Mouse (Mus musculus) brain, embryonic 18.5 days (tissue): ENCODE measurements around the gene Cops4.

Experiments used
- DNase-seq: peaks from one replicate; pipeline ENCODE4 v3.0.0-alpha.2; 2012; ENCODE audit warnings: low read depth, low spot score

Gene Cops4

DNA sequence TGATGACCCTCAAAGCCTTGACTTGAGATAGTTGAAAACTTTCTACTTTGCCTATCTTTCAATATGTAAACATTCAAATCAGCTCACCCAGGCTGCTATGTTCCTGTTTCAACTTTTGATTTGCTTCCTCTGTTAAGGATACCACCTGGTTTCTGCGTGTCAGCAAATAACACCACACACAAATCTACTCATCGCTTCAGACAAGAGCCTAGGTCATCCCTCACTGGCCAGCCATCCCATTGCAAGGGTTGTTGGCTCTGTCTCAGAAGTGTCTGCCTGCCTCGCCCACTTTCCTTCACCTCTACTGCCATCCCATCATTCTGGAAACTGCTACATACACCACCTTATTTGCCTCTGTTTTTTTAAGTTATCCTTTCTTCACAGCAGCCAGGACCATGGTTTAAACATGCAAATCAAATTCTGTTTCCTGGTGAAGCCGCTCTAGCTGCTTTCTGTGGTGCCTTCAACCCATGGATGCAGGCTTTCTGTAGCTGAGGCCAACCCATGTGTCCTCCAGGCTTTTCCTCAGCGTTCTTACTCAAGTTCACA, 60.8 kb downstream of the Cops4 start:
- no peak for DNase-seq

DNA sequence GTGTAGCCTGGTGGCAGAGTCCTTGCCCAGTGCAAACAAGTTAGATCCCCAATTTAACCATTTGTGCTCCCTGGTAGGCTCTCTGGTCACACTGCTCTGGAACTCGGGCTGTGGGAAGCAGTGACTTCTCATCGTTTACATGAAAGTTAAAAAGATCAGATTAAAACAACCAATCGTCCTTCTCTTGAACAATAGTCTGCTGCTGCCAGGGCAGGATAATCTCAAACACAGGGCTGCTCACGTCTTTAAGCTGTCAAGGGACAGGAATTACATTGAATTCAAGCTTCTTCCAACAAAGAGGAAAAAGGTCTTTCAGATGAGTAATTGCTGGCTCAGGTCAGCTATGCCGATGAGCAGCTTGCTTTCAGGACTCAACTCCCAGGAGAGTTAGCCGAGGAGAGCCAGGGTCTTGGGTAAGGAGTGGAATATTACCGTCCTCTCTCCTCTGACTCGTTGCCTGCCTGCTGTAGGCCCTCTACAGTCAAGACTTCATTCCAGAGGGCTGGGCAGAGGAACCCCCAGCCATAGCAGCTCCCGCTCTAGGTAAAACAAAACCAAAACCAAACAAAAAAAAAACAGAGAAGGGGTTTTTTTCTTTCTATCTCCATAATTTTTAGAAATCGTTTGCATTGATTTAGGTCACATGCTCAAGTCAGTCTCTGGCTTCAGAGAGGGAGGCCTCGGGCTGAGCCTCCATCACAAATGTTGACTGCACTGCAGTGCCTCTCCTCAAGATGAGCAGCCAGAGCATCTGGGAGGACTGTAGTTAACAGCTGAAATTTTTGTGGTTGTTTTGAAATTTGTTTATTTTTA, 63.7 kb downstream of the Cops4 start:
- no peak for DNase-seq

DNA sequence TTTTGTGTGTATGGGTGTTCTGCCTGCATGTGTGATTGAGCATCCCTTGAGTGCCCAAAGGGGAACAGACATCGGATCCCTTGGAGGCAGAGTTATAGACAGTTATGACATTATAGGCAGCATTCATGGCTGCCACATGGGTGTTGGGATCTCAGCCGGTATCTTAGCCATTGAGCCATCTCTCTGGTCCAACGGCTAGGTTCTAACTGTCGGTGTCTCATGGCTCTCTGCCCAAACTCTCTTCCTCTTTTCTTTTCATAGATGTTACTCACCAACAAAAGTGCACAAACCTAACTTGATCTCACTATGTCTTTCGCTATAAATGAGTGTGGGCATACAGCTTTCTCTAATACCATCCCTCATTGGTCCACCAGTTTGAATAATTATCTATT, 64.3 kb downstream of the Cops4 start:
- no peak for DNase-seq

DNA sequence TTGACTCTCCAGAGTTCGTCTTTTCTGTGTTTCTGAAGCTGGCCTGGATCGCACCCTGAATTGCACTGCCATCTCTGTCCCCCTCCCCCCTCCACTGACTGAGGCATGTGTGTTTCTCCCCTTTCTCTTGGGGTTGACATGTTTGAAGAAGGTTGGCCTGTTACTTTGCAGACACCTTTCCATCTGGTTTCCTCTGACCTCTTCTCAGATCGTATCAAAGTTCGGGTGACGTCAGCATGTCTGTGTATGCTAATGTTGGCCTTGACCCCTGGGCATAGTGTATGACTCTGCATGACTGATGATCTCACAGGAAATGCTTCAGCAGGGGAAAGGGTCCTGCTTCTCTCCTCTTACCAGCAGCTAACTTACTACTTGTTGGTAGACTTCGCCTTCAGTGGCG, 65.0 kb downstream of the Cops4 start:
- DNase-seq, result no peak

DNA sequence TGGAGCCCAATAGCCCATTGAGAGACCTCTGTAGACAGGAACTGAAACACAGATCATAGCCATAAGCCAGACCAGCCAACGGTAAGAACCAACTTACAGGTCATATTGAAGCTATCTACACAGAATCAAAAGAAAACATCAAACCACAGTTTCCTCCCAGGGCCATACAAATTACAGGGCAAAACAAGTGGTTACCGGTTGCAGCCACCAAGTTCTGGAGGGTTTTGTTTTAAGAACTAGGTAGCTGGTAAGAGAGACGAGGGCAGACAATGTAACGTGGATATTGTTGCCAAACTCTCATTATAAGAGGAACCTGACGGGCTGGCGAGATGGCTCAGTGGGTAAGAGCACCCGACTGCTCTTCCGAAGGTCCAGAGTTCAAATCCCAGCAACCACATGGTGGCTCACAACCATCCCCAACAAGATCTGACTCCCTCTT, 67.1 kb downstream of the Cops4 start:
- DNase-seq, result no peak

DNA sequence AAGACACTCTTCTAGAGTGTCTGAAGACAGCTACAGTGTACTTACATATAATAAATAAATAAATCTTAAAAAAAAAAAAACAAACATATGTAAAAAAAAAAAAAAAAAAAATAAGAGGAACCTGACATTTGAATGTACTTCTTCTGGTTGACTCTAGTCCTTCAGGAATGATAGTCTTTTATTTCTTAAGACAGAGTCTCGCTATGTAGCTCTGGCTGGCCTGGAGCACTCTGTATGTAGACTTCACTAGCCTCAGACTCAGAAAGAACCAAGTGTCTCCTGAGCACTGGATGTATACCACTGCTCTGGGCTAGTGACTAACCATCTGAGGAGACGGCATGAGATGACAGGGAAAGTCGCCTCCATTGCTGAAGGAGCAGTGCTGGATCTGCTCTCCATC, 67.5 kb downstream of the Cops4 start:
- DNase-seq, result no peak

DNA sequence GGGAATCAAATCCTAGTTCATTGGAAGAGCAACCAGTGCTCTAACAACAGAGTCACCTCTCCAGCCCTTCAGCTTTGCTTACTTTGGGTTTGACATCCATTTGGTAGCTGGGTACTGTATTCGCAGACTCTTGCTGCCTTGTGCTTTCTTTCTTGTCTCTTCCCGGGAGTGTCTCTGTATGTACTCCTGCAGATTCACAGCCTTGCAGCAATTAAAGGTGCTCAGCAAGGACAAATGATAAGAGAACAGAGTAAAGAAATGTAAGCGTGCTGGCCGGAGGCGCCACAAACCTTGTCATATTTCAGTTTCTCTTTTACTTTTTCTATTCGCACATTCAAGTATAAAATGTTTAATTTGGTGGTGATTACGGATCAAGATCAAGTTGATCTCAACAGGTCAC, 69.0 kb downstream of the Cops4 start:
- no peak for DNase-seq

DNA sequence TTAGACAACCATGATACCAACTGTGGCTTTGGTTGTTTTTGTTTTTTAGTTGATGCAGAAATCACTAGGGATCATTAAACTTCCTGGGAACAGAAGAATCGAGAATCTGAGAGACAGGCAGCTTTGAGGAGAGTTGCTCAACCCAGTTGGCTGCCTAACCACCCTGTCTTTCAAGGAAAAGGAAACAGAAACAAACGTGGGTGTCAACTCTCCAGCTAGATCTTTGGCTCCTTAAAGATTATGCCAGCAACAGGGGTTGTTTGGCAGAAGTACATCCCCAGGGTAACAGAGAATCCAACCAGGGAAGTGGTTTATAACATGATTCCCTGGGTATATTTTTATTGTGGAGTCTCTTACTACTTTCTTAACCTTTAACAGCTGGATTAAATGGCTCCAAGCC, 69.5 kb downstream of the Cops4 start:
- DNase-seq, result no peak

DNA sequence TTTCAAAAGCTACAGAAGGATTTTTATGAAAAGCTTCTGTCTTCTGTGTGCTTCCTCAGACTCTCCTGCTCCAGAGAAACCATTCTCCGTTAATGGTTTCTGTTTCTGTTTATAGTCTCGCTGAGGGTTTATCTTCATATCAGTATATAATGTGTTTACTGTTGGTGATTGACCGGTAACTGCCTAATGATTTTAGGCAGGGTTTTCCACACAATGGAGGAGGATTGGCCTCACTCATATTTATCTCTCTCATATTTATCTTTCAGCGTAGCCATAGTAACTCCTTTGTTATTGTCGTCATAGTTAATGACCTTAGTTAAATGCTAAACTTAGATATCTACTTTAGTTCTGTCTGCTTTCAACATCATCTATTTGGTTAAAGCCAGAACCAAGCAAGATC, 72.4 kb downstream of the Cops4 start:
- no peak for DNase-seq

DNA sequence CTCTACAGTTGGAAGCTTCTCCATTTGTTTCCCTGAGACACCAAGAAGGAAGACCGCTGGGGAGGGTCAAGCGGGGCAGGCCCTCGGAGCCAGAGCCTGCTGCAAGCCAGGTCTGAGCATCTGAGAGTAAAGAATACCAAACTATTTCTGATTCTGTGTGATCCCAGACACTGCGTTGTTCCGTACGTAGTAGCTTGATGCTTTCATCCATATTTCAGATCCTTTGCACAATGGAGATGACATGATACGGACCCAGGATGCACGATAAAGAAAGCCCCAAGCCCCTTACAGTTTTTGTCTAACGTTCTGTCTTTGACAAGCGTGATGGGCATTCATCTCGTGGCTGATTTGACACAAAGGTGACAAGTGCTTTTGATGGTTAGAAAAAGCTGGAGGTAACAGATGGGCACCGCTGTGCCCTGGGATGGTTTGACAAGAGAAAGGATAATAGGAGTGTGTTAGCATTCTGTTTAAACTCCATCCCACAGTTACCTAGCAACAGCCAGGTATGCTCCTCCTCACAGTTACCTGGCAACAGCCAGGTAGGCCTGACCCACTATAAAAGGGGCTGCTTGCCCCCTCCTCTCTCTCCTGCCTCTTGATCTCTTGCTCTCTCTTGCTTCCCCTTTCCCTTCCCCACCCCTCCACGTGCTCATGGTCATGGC, 76.8 kb downstream of the Cops4 start:
- peak; percentile 6 for DNase-seq

DNA sequence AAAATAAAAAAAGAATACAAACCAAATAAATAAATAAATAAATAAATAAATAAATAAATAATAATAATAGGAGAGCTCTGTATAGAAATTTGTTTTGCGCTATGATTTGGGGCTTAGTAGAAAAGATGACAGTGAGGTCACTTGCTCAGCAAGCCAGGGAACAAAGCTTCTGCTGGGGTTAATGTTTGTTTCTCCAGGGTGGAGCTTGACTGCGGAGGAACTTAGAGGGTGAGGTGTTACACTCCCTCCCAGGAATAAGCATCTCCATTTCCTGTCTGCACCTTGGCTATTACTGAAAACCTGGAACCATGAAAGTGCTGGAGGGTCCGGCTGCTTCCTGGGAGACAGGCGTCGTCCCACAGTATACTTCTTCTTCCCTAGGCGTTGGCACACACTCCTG, 77.9 kb downstream of the Cops4 start:
- DNase-seq, result no peak
